In genomic region chr19:47303128-47303527, GRCm38 (mm10) we compare ENCODE assay signal across 12 mouse cellular contexts.
DNase-seq lines count a peak whose midpoint lies in the region; ATAC-seq and TF ChIP-seq lines count a peak whose summit lies in the region.
"Had no signal": no experiment of that assay in that cellular context is flagged by ENCODE, and none has a peak within 500 bp of the region (broad histone marks: within the 10 kb centered on the region; RNA-seq: fewer than 3 reads in every experiment).

No protein-coding gene starts in this region.

- peaks cover 69% of the 10 kb centered on the region for H3K36me3 ChIP-seq in heart, embryonic 14.5 days (ENCODE audit: control insufficient read depth, insufficient read depth, low read length)
- H3K36me3 ChIP-seq in embryonic facial prominence, embryonic 15.5 days, result peaks cover 55% of the 10 kb centered on the region
- no peaks in the 10 kb centered on the region for H3K36me3 ChIP-seq in forebrain, embryonic 14.5 days (ENCODE audit: control insufficient read depth, insufficient read depth, low read length)
- H3K36me3 ChIP-seq: hindbrain, embryonic 13.5 days had no signal

- H3K4me2 ChIP-seq in heart, embryonic 14.5 days (ENCODE audit: low read length), result no peak overlapping the region
- H3K4me2 ChIP-seq in embryonic facial prominence, embryonic 15.5 days (replicated peaks), result no peak overlapping the region
- no peak overlapping the region for H3K4me2 ChIP-seq in forebrain, embryonic 14.5 days (ENCODE audit: low read length)
- H3K4me2 ChIP-seq: hindbrain, embryonic 13.5 days had no signal

- H3K4me3 ChIP-seq in heart, embryonic 14.5 days (ENCODE audit: control insufficient read depth in 1 of 2, insufficient read depth in 1 of 2, low read depth in 1 of 2, low read length in 2 of 2), result no peak overlapping the region
- no peak overlapping the region for H3K4me3 ChIP-seq in lung, adult 2 months (replicated peaks; ENCODE audit: extremely low read depth, low read depth, low read length)
- no peak overlapping the region for H3K4me3 ChIP-seq in embryonic facial prominence, embryonic 15.5 days (replicated peaks)
- no peak overlapping the region for H3K4me3 ChIP-seq in forebrain, embryonic 14.5 days (ENCODE audit: low read depth, low read length)
- H3K4me3 ChIP-seq: hindbrain, embryonic 13.5 days had no signal

- peak overlapping the region; percentile 40; the same call in 1 of the 2 replicates for H3K9ac ChIP-seq in heart, embryonic 14.5 days (ENCODE audit: low read length)
- H3K9ac ChIP-seq in embryonic facial prominence, embryonic 15.5 days, result no peak overlapping the region; the same call in 1 of the 2 replicates
- no peak overlapping the region for H3K9ac ChIP-seq in forebrain, embryonic 14.5 days (ENCODE audit: low read length)
- H3K9ac ChIP-seq: hindbrain, embryonic 13.5 days had no signal

- peaks cover 28 to 34% of the 10 kb centered on the region in 2 experiments for H3K4me1 ChIP-seq in heart, embryonic 14.5 days (ENCODE audit: control insufficient read depth in 2 of 2, insufficient read depth in 2 of 2, low read length in 2 of 2)
- H3K4me1 ChIP-seq in lung, adult 2 months (ENCODE audit: control insufficient read depth, insufficient read depth, low read length), result peaks cover 26% of the 10 kb centered on the region
- H3K4me1 ChIP-seq in embryonic facial prominence, embryonic 15.5 days, result peaks cover 74% of the 10 kb centered on the region
- peaks cover 14% of the 10 kb centered on the region for H3K4me1 ChIP-seq in forebrain, embryonic 14.5 days (ENCODE audit: control insufficient read depth, insufficient read depth, low read length)

- 89% methylated on average over 10 of the region's 10 CpGs for WGBS in heart, embryonic 14.5 days
- WGBS in lung, adult 2 months, result 59% methylated on average over 10 of the region's 10 CpGs
- 82% methylated on average over 10 of the region's 10 CpGs for WGBS in embryonic facial prominence, embryonic 15.5 days
- WGBS in forebrain, embryonic 14.5 days, result 89% methylated on average over 10 of the region's 10 CpGs

- DNase-seq in heart, postnatal 10 days, result no peak
- DNase-seq in lung, adult 18-20 months, result peak; percentile 70 to 81
- no peak for DNase-seq in lung, adult 2 months
- peak; percentile 66 for DNase-seq in lung, postnatal 25 days (ENCODE audit: low spot score)
- DNase-seq in forebrain, embryonic 14.5 days (ENCODE audit: low spot score), result no peak
- no peak for DNase-seq in spleen, postnatal 36 days (ENCODE audit: low spot score in 2 of 2)
- DNase-seq: liver; midbrain, embryonic 14.5 days; right cerebral cortex, postnatal 4 days had no signal

- TF ChIP-seq CTCF in lung, adult 2 months (IDR thresholded peaks at IDR 0.05; ENCODE audit: insufficient read depth, low read length), result no peak

- H3K27ac ChIP-seq in heart, embryonic 14.5 days (replicated peaks in 1 of 2; ENCODE audit: control insufficient read depth in 1 of 2, insufficient read depth in 1 of 2, low read depth in 2 of 2, low read length in 2 of 2), result 0 out of 4 replicates have a peak overlapping the region, but pooled peaks of 1 of the 2 experiments have one; percentile 4
- peak overlapping the region; percentile 82 for H3K27ac ChIP-seq in embryonic facial prominence, embryonic 15.5 days (replicated peaks)
- H3K27ac ChIP-seq in forebrain, embryonic 14.5 days (ENCODE audit: low read depth, low read length), result no peak overlapping the region

- H3K9me3 ChIP-seq in heart, embryonic 14.5 days (ENCODE audit: control insufficient read depth, low read length), result no peaks in the 10 kb centered on the region
- no peaks in the 10 kb centered on the region for H3K9me3 ChIP-seq in embryonic facial prominence, embryonic 15.5 days (replicated peaks)
- H3K9me3 ChIP-seq in forebrain, embryonic 14.5 days (replicated peaks; ENCODE audit: control insufficient read depth, low read length), result no peaks in the 10 kb centered on the region
- H3K9me3 ChIP-seq: hindbrain, embryonic 13.5 days had no signal

- intact Hi-C loops in heart, postnatal 10 days (cut with DNase I), result no loop called here

- H3K27me3 ChIP-seq in heart, embryonic 14.5 days (ENCODE audit: control insufficient read depth, insufficient read depth, low read length), result no peaks in the 10 kb centered on the region
- H3K27me3 ChIP-seq in embryonic facial prominence, embryonic 15.5 days, result no peaks in the 10 kb centered on the region
- no peaks in the 10 kb centered on the region for H3K27me3 ChIP-seq in forebrain, embryonic 14.5 days (replicated peaks; ENCODE audit: control insufficient read depth, insufficient read depth, low read length)

- no peak for ATAC-seq in heart, embryonic 14.5 days (ENCODE audit: insufficient number of reproducible peaks, insufficient read depth, low FRiP score, low read depth)
- no peak for ATAC-seq in embryonic facial prominence, embryonic 15.5 days (ENCODE audit: insufficient number of reproducible peaks, low FRiP score, low TSS enrichment, low read depth)
- no peak for ATAC-seq in forebrain, embryonic 14.5 days

- TF ChIP-seq POLR2A in lung, adult 2 months (IDR thresholded peaks at IDR 0.05; ENCODE audit: borderline replicate concordance, extremely low read depth, low read depth, low read length), result no peak

Comparison
In these comparisons a context has a peak if more than half of its experiments do, and no peak if none do; other contexts are left out.
1. DNase-seq: peak in lung, adult 18-20 months (2 of 2) and lung, postnatal 25 days (single experiment); none in heart, postnatal 10 days (0 of 2), lung, adult 2 months (single experiment), forebrain, embryonic 14.5 days (single experiment) and spleen, postnatal 36 days (0 of 2).